Mouse (Mus musculus) testis, adult 2 months (tissue): ENCODE data around the gene Vstm2a.

Source experiments
- CTCF ChIP-seq: fragments of 200-500 bp; IDR thresholded peaks from 2 replicates; pipeline ENCODE4 v1.5.1; 2012; ENCODE audit warnings: low read depth, mild to moderate bottlenecking, inconsistent platforms, low read length, moderate library complexity; ENCODE audit not compliant: control insufficient read depth, insufficient read depth, insufficient replicate concordance
- POLR2A ChIP-seq: fragments of 200-500 bp; IDR thresholded peaks from 2 replicates; pipeline ENCODE4 v1.6.1; 2012; ENCODE audit warnings: low read depth, mild to moderate bottlenecking, inconsistent platforms, low read length, moderate library complexity; ENCODE audit not compliant: control insufficient read depth

DNA sequence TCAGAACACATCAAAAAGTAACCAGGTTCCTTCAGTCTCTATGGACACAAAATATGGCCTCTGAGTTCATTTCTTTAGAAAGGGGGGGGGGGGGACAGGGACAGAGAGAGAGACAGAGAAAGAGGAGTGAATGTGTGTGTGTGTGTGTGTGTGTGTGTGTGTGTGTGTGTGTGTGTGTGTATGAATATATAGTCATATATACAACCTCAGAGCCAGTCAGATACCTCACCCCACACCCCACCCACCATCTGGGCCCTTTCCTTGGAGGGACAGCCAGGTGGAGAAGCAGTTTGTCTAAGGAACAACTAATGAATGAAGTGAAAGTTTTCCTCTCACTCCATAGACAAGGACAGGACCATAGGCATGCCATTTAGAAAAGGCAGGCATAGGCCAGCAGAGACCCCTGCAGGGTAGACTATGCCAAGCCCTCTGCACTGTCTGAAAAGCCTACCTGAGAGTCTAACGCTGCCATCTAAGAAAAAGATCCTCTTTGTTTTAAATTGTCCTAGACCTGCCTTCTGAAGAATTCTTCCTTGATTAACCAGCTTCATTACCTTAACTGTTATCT, 155.6 kb downstream of the Vstm2a start:
- no peak for TF ChIP-seq CTCF
- TF ChIP-seq POLR2A, result no peak
